Mouse (Mus musculus) heart, adult 2 months (tissue): ENCODE measurements around the gene Sh3rf1.

Experiments
- CTCF ChIP-seq: fragments of 200-600 bp; IDR thresholded peaks from 2 replicates; pipeline ENCODE4 v1.8.1; 2022; ENCODE audit warnings: antibody characterized with exemption, mild to moderate bottlenecking, moderate library complexity
- POLR2A ChIP-seq: fragments of 200-500 bp; IDR thresholded peaks from 2 replicates; pipeline ENCODE4 v1.6.1; 2011; ENCODE audit warnings: mild to moderate bottlenecking, low read depth, low read length, control low read depth; ENCODE audit not compliant: insufficient read depth

DNA sequence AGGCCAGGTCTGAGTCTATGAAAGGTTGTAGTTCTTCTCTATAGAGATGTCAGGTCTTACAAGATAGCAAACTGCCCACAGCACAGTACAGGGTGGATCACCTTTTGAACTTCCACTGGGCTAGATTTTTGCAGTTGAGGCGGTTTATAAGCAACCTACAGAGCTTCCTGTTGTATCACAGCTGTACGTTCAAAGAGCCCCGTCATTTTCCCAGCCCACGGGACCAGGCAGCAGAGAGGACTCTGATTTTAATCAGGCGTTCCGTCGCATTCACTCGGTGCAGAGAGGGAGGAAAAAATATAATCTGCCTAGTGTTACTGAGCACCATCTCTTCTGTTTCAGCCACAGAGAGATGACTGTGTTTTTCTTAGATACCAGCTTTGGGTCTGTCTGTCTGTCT is 135.3 kb downstream of the Sh3rf1 start:
- no peak for TF ChIP-seq POLR2A
- no peak for TF ChIP-seq CTCF
